Mouse (Mus musculus) hindlimb bud, embryonic 11.5 days (tissue): ENCODE results near the gene Pbx1.
A peak's percentile ranks its signal among the peaks of the same experiment; 100 is the strongest.
"Not testable (repeated sequence)": the region's sequence is repeated elsewhere in the genome, so short reads cannot be mapped to it uniquely, and the experiment has no call there.

Source experiments
- DNase-seq: peaks from one replicate; pipeline ENCODE4 v3.0.0-alpha.2; 2012; ENCODE audit warnings: low read depth, low spot score; ENCODE audit errors: extremely low spot score

Gene Pbx1

DNA sequence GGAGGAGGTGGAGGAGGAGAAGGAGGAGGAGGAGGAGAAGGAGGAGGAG lies at the start of gene Pbx1:
Gene Pbx1 (minus strand): TSS at position 39 of the 49 bp plus-strand sequence.
- not testable (repeated sequence) for DNase-seq

GRCm38 (mm10) chr1:168479626-168480025 lies 47.6 kb upstream of the Pbx1 start:
- no peak for DNase-seq

- no peak for DNase-seq
These were observed 46.8 kb upstream of the Pbx1 start for GRCm38 (mm10) chr1:168478829-168479228.

DNA sequence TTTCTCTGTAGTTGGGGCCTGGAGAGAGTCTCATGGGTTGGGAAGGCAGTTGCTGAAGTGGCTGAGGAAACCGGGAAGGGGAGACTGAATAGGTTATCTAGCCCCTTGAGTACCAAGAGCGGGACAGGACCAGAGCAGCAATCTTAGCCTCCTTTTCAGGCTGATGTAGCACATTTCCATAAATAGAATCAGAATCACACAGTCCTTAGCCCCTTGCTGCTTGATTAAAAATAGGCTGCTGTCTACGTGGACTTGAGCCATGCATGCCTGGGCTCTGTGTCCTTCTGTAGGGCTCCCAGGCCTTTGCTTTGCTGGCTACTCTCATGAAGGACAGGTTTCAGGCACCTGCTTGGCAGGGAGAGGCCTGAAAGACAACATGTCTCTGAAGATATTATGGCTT lies 44.8 kb upstream of the Pbx1 start:
- DNase-seq: no peak

DNA sequence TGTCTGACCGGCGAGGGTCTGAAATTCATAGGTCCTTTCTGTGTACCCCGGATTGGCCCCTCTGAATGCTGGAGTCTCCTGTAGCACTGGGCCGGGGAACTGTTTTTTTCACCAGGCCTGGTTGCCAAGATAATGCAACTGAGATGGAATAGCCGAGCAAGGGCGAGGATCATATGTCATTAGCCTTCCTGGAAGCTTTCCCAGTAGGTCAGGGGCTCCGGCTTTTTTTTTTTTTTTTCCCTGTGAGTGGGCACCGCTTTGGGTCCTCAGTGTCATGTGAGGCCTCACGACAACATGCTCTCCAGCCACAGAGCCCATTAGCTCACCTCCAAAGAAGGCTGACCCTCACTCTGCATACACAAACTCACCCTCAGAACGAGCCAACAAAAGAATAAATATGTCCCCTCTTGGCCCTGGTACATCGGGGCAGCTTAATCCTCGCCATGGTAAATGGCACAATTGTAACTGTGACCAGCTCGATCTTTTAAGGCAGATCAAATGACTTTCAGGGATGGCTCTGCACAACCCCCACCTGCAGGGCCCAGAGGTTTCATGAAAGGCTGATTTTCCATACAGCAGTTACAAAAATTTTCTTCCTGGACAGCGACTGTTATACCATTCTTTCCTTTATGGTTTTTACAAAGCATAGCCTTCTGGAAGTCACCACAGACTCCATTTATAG lies 44.3 kb upstream of the Pbx1 start:
- no peak for DNase-seq

DNA sequence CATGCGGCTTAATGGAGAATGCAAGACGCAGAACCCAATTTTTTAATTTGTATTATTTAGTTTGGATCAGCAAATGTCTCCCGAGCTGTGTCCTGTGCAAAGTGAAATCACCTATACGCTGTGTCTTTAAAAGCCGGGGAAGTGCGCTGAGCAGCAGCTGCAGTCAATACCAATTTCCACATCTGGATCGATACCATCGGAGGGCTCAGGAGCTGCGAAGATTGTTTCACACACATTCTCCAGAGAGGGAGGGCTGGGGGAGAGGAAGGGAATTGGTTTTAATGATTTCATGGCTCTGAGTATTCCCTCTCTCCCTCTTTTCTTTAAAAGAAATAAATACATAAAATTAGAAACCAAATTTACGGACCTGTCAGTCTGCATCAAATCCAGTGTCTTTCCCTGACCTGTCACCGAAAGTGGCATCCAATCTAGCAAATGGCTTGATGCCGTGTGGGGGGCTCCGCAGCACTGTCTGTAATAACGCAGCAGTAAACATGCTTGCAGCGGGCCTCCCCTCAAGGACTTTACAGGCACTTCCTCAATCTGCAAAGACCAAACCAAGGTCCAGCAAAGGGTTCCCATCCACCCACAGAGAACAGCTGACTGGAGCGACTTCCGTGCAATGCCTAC lies 43.6 kb upstream of the Pbx1 start:
- no peak for DNase-seq

GRCm38 (mm10) chr1:168473255-168474069 lies 41.4 kb upstream of the Pbx1 start:
- DNase-seq: no peak

DNA sequence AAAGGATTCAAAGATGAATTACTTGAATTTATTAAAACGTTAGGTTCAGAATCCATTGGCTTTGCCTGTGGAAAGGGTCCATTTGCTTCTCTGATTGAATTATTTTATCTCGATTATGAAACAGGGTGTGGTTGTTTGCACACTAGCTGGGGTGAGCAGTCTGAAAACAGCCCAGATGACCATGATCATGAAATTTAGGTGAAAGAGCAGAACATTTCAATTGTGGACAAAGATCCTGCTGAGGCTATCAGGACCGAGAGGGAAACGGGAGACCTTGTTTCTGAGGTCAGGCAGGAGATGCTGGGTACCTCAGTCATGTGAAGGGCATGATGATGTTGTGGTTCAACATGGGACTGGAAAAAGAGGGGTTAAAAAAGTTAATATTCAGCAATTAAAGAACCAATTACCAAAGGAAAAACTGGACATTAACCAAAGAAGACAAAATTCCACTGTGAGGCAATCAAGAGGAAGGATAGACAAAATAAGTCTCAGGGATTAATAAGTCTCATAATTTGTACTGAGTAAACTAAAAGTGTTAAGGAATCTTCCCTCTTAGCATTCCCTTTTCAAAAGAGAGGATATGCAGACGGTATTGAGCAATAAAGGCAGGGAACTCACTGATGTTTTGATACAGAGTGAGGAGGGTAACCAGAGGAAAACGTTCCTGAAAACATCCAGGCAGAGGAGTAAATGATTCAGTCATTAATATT lies 40.6 kb upstream of the Pbx1 start:
- no peak for DNase-seq

DNA sequence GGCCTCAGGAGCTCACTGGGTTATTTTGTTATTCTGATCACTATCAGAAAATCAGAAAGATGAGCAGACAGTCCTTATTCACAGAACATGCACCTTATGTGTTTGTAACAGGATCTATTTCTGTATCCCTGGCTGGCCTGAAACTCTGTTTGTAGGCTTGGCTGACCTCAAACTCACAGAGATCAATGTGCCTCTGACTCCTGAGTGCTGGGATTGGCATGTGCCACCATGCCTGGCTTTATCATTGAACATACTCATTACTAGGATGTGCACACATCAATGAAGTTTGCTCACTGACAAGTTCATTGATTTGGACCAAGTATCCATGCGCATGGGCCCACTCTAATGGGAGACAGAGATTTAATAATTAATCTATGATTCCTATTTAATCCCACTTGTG lies 27.4 kb upstream of the Pbx1 start:
- DNase-seq: no peak

- no peak for DNase-seq
These were observed 25.2 kb upstream of the Pbx1 start for GRCm38 (mm10) chr1:168457191-168457747.

DNA sequence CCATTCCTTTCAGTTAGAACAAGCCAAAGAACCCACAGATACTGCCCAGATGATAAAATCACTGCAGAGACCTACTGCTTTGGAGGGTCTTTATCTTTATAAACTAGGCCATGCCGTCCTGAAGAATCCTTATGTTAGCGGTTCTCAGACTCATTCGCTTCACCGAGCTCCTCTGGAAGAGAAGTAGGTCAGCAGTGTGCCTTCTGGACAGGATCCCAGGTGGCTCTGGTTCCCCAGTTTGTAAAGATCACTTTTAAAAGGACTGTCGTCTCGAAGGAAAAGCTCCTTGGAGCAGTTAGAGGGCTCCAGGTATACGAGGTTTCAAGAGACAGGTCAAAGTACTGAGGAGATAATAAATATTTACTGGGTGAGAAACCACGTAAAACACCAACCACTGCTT lies 23.1 kb upstream of the Pbx1 start:
- no peak for DNase-seq

GRCm38 (mm10) chr1:168433671-168434070 lies 1.6 kb upstream of the Pbx1 start:
- no peak for DNase-seq

DNA sequence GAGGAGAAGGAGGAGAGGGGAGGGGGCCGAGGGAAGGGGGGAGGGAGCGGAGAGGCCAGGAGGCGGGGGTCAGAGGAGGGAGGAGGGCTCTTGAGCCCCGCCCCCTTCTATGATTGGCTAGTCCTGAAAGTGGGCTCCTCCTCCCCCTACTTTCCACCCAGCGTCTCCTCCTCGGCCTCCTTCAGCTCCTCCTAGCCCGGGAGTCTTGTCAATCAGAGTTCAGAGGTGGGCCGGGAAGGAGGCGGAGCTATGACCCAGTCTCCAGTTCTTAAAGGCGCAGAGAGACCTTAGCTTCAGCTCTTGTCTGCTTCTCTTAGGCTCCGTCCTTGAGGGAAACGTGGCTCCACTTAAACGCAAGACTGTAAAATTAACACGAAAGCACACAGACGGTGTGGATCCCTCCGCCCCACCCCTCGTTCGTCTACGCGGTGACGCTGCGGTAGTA lies 233 bp upstream of the Pbx1 start:
- DNase-seq: peak; percentile 97

DNA sequence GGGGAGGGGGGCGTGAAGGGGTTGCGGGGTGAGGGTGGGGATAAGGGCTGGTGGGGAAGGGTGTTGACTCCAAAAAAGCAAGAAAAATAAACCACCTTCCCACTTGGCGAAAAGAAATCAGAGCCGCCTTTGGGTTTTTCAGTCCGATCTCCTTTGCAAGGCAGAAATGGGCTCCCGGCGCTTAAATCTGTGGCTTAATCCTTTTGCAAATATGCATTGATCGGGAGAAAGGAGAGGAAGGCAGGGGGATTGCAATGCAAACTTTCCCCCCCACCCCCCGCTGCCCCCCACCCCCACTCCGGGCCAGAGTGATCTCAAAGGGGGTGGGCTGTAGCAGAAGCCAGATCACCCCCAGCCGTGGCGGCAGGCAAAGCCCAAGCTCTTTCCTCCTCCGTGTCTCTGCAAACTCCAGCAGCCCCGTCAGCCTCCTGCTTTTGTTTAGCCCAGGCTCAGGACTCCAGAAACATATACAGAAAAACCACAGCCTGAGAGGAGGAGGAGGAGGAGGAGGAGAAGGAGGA lies 299 bp downstream of the Pbx1 start:
- no peak for DNase-seq

GRCm38 (mm10) chr1:168430868-168431710 lies 981 bp downstream of the Pbx1 start:
- no peak for DNase-seq

DNA sequence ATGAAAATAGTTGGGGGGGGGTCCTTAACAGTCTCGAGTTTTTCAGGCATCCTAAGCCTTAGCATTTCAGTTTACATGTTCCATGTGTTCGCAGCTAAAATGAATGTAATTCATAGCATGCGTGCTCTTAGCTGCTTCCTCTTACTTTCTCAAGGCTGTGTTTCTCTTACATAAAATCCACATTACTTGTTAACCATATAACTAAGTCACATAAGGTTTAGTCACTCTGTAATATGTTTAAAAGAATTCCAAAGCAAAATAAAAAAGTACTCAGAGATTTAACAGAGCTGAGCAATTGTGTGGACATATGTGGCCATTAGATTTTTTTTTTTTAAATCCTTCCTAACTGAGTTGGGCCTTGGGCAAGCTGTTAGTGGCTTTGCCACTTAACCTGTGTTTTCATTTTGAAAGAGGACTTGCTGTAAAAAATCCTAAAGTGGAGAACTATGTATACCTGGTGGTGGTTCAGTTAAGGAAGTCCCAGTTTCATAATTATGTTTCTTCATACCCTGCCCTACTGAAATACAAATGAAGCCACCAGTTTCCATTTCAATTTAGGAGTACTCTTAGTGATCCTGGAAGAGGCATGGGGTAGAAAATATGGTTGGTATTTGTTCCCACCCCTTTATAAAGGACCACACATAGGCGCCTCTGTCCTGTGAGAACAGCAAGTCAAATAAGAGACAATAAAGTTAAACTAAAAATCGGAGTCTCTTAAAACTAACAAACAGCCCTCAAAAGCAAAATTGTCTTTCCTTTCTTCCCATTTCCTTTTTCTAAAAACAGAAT lies 2.0 kb downstream of the Pbx1 start:
- no peak for DNase-seq

DNA sequence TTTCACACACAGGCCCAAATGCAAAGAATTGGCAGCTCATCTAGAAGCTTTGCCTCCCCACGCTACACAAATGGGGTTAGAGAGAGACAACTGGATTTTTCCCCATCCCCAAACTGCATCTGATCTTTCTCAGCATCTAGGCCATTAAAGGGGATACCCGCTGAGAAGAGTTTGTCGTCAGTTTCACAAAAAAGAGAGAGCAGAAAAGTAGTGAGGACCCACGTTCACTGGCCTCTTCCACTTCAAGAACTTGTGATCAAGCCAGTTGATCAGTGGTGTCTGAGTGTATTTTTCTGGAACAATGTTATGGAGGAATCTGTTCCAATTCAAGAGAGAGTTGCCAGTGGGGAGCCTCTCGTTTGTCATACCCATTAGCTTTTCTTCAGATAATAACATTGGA lies 2.7 kb downstream of the Pbx1 start:
- DNase-seq: no peak

- DNase-seq: no peak
These were observed 3.8 kb downstream of the Pbx1 start for GRCm38 (mm10) chr1:168428255-168428654.

GRCm38 (mm10) chr1:168427596-168427995 lies 4.5 kb downstream of the Pbx1 start:
- no peak for DNase-seq

DNA sequence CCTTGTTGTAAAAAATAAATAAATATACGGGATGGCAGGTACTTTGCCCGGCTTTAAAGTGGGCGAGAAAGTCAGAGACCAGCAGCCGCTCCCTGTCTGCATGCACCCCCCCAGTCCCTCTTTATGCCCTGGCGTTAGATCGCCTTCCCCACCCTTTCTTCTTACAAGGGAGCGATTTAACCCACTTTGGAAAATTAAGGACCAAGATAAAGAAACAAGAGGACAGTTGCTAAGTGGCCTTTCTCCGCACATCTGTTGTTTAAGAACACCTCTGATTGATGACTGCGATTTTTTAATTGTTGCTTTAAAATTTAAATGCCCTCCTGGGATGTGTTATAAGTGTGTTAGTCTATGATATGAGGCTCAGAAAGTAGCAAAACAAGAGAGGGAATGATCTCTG lies 5.2 kb downstream of the Pbx1 start:
- no peak for DNase-seq
